Mouse (Mus musculus) liver, adult 2 months (tissue): Measurements from ENCODE around the gene Kcna3. TPM values are rescaled to one million over a fixed set of nuclear protein-coding genes. Genes with fewer than 3 reads are reported as not detected.

Source experiments
- DNase-seq: peaks from one replicate; pipeline ENCODE4 v3.0.0-alpha.2; 2011; ENCODE audit warnings: low read depth, low spot score; ENCODE audit errors: extremely low read depth
- H3K27ac ChIP-seq: fragments of 200-500 bp; replicated peaks from 2 replicates; pipeline ENCODE4 v1.5.1; 2012; ENCODE audit warnings: low read depth, mild to moderate bottlenecking, control low read depth, inconsistent platforms, low read length; ENCODE audit not compliant: insufficient read depth
- H3K27me3 ChIP-seq: fragments of 200-500 bp; 2 replicates; pipeline ENCODE4 v1.6.1; 2012; ENCODE audit warnings: mild to moderate bottlenecking, moderate library complexity, low read length, inconsistent platforms; ENCODE audit not compliant: control insufficient read depth, insufficient read depth
- H3K36me3 ChIP-seq: fragments of 200-500 bp; 2 replicates; pipeline ENCODE4 v1.6.1; 2012; ENCODE audit warnings: low read length, inconsistent platforms; ENCODE audit not compliant: control insufficient read depth, insufficient read depth
- H3K4me1 ChIP-seq: fragments of 200-500 bp; 2 replicates; pipeline ENCODE4 v1.6.1; 2011; ENCODE audit warnings: low read length; ENCODE audit not compliant: control insufficient read depth, insufficient read depth
- H3K4me3 ChIP-seq: fragments of 200-500 bp; 2 replicates; pipeline ENCODE4 v1.5.1; 2011; ENCODE audit warnings: low read depth, mild to moderate bottlenecking, control low read depth, low read length, moderate library complexity; ENCODE audit not compliant: insufficient read depth
- H3K79me2 ChIP-seq: fragments of 200-500 bp; 2 replicates; pipeline ENCODE4 v1.6.1; 2012; ENCODE audit warnings: inconsistent platforms, mild to moderate bottlenecking, low read length, moderate library complexity; ENCODE audit not compliant: control insufficient read depth, insufficient read depth
- H3K9ac ChIP-seq: fragments of 200-500 bp; 2 replicates; pipeline ENCODE4 v1.6.1; 2012; ENCODE audit warnings: low read depth, mild to moderate bottlenecking, control low read depth, inconsistent platforms, low read length
- CTCF ChIP-seq: fragments of 200-500 bp; IDR thresholded peaks from 2 replicates; pipeline ENCODE4 v1.5.1; 2011; ENCODE audit warnings: low read depth, low read length, control low read depth
- POLR2A ChIP-seq: fragments of 200-500 bp; IDR thresholded peaks from 2 replicates; pipeline ENCODE4 v1.6.1; 2011; ENCODE audit warnings: low read length, control low read depth; ENCODE audit not compliant: insufficient read depth; ENCODE audit errors: extremely low read depth
- WGBS: fragments of 180-500 bp; shearing (Covaris S2); methylation state at CpG from one replicate; pipeline ENCODE4 v1.1.7; 2018; 5-methylcytosine and 5-hydroxymethylcytosine counted together
- polyA plus RNA-seq: library from polyadenylated mRNA; depleted of rRNA; stranded (reverse); fragments of >200 nt; gene quantifications from 2 replicates; pipeline ENCODE4 v1.2.3, GENCODE M21; 2012
- total RNA-seq: library from RNA; depleted of rRNA; stranded (reverse); fragments of >200 nt; gene quantifications from 2 replicates; pipeline ENCODE4 v1.2.3, GENCODE M21; 2014

Gene Kcna3
- total and polyA plus RNA-seq, 2 experiments: 0.09 to 0.33 TPM

DNA sequence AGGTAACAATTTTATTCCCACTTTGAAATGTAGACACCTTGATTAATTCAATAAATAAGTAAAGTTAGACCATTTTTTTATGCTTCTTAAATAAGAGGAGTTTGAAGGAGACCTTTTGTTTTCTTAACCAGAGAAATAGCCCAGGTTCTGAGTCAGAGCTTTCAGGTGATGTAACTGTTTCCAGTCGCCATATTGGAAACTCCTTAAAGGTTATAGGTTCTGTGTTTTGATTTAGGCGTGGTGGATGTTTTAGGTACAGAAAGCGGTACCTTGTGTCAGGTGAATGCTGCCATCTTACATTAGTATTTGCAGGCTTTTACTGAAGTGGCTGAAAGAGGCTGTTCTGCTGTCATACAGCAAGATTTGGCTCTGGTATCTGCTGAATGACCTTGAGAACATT lies 4.4 kb downstream of the Kcna3 start:
- WGBS: 86% methylated on average over 3 of the region's 3 CpGs
- H3K27me3 ChIP-seq: peaks cover 14% of the 10 kb centered on the region
- TF ChIP-seq POLR2A (no peak), CTCF (no peak)
- no peaks in the 10 kb centered on the region for H3K4me1 ChIP-seq
- H3K79me2 ChIP-seq: no peaks in the 10 kb centered on the region
- H3K9ac ChIP-seq: no peak overlapping the region
- H3K36me3 ChIP-seq: no peaks in the 10 kb centered on the region
- H3K27ac ChIP-seq: no peak overlapping the region
- no peak overlapping the region for H3K4me3 ChIP-seq
- DNase-seq: no peak

DNA sequence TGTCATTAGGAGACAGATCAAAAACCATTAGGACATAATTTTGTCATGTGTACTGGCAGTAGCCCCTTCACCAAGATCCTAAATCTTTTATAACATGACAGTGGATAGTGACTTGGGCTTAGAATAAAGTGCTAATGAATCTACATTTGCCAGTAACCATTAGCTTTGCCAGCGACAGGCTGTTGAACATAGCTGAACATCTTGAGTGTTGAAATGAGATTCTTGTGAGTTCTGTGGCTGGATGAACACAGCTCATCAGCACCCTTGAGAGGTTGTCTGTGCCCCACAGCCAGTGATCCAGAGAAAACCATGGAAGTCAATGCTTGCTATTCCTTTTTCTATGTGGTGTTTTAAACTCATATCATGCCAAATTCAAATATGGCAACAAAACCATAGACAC lies 5.7 kb downstream of the Kcna3 start:
- H3K9ac ChIP-seq: no peak overlapping the region
- H3K27me3 ChIP-seq: peaks cover 2% of the 10 kb centered on the region; the same call in 1 of the 2 replicates
- H3K36me3 ChIP-seq: no peaks in the 10 kb centered on the region
- no peaks in the 10 kb centered on the region for H3K4me1 ChIP-seq
- H3K79me2 ChIP-seq: no peaks in the 10 kb centered on the region
- WGBS: 62% methylated on average over 1 of the region's 1 CpGs
- H3K27ac ChIP-seq: no peak overlapping the region
- no peak for DNase-seq
- no peak overlapping the region for H3K4me3 ChIP-seq
- TF ChIP-seq CTCF (no peak), POLR2A (no peak)

DNA sequence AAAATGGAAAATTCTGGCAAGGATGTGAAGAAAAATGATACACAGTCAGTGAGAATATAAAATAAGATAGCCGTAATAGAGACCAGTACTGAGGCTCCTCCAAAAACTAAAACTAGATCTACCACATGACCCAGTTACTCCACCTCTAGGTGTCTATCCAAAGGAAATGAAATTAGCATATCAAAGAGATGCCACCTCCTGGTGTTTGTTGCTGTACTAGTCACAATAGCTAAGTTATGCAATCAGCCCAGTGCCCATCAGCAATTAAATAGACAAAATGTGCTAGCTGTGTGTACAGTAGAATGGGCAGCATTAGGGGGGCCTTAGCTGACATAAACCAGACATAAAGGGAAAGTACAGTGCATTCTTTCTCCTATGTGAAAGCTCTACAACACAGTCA lies 25.5 kb downstream of the Kcna3 start:
- Histone ChIP-seq H3K79me2 (no peaks in the 10 kb centered on the region), H3K4me1 (no peaks in the 10 kb centered on the region), H3K9ac (no peak overlapping the region), H3K27me3 (0 out of 2 replicates have a peak, but pooled peaks cover 3% of the 10 kb centered on the region), H3K27ac (no peak overlapping the region), H3K4me3 (no peak overlapping the region), H3K36me3 (no peaks in the 10 kb centered on the region)
- WGBS: 98% methylated on average over 1 of the region's 1 CpGs
- TF ChIP-seq CTCF (no peak), POLR2A (no peak)
- DNase-seq: no peak

DNA sequence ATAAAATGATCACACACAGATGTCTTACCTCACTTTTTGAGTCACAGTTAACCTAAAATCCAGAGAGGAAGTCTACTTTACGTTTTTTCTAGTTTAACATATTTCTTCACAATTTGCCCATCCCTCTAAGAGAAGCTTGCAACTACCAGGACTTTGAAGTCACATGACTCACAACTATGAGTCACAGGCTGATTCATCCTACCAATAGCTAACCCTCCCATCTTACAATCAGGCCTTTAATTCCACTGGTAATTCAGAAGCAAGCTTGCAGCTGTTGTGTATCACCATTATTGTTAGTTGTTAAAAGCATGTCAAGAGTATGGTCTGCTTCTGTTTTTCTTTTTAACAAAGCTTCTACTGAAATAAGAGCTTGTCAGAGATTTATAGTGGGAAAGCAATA lies 26.8 kb downstream of the Kcna3 start:
- no peaks in the 10 kb centered on the region for H3K79me2 ChIP-seq
- H3K4me1 ChIP-seq: no peaks in the 10 kb centered on the region
- H3K9ac ChIP-seq: no peak overlapping the region
- H3K27ac ChIP-seq: no peak overlapping the region
- H3K36me3 ChIP-seq: no peaks in the 10 kb centered on the region
- no peak overlapping the region for H3K4me3 ChIP-seq
- TF ChIP-seq CTCF: no peak
- TF ChIP-seq POLR2A: no peak
- WGBS: 50% methylated on average over 1 of the region's 1 CpGs
- no peak for DNase-seq
- 0 out of 2 replicates have a peak, but pooled peaks cover 3% of the 10 kb centered on the region for H3K27me3 ChIP-seq

DNA sequence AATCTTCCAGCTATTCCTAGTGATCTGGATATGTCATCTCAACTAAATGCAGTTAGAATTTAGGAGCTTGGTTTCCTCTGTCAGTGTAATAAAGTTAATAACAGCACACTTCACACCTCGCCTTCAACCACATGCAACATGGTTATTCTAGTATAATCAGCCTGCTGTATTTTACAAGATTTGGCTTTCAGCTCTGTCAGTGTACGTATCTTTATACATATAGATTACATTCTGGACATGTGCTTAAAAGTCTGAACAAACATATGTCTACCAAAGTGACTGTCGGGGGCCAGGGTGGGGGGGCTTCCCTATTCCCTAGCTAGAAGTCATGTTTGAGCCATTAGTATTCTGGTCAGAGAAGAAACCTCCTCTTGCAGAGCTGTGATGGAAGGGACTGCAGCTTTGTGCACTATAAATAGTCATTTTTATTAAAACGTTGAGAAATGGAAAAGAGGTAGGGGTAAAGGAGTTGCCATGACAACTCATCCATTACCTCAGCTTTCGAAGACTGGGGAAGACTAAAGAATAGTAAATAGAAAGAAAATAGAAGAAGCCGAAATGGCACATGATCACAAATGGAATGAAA lies 29.6 kb downstream of the Kcna3 start:
- H3K27me3 ChIP-seq: 0 out of 2 replicates have a peak, but pooled peaks cover 3% of the 10 kb centered on the region
- H3K4me3 ChIP-seq: no peak overlapping the region
- H3K9ac ChIP-seq: no peak overlapping the region
- DNase-seq: no peak
- no peaks in the 10 kb centered on the region for H3K79me2 ChIP-seq
- TF ChIP-seq POLR2A (no peak), CTCF (no peak)
- H3K36me3 ChIP-seq: no peaks in the 10 kb centered on the region
- no peaks in the 10 kb centered on the region for H3K4me1 ChIP-seq
- no peak overlapping the region for H3K27ac ChIP-seq
- WGBS: 74% methylated on average over 6 of the region's 6 CpGs

DNA sequence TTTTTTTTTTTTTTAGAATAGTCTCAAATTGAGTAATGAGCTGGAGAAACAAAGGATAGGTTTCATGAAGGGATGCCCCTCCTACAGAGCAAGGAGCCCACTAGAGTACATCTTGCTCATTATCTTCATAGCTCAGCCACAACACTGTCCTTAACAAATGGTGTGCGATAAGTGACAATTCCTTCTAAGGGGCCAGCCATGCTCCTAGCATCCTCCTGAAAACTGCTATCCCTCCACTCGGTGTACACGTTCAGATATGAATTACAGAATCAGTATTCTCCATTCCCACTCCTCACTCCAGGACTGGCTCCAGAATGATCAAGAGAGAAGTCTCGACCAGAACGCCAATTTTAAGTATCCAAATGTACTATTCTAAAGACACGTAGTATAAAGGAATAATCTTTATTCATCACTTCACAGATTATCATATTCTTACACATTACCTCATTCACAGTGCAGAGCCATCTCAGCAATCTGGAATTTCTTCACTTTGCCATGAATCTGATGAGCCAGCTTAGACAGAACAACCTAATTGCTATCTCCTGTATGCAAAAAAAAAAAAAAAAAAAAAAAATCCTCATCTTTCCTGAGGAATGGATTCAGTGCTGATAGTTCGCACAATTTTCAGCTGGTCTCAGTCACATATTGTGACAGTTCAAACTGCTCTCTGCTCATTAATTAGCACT lies 30.3 kb downstream of the Kcna3 start:
- Histone ChIP-seq H3K4me1 (no peaks in the 10 kb centered on the region), H3K79me2 (no peaks in the 10 kb centered on the region), H3K9ac (no peak overlapping the region), H3K27ac (no peak overlapping the region), H3K36me3 (no peaks in the 10 kb centered on the region), H3K27me3 (0 out of 2 replicates have a peak, but pooled peaks cover 3% of the 10 kb centered on the region), H3K4me3 (no peak overlapping the region)
- WGBS: 81% methylated on average over 7 of the region's 7 CpGs
- TF ChIP-seq CTCF (no peak), POLR2A (no peak)
- no peak for DNase-seq
